Mouse (Mus musculus): ENCODE results near the gene Jrkl.

Gene Jrkl

GRCm38 (mm10) chr9:13245481-13245880 lies at the start of gene Jrkl:
TSS of gene Jrkl (minus strand) at chr9:13245829.
- no peak for DNase-seq (ENCODE audit: low read depth, low spot score)

- no peak for DNase-seq (ENCODE audit: low read depth, low spot score)
Measured at GRCm38 (mm10) chr9:13287482-13287881, 41.9 kb upstream of the Jrkl start.

GRCm38 (mm10) chr9:13273219-13273618 lies 27.6 kb upstream of the Jrkl start:
- DNase-seq (ENCODE audit: low read depth, low spot score) = no peak

- DNase-seq (ENCODE audit: low read depth, low spot score) = no peak
Measured at GRCm38 (mm10) chr9:13260980-13261379, 15.4 kb upstream of the Jrkl start.

GRCm38 (mm10) chr9:13258173-13258572 lies 12.5 kb upstream of the Jrkl start:
- DNase-seq (ENCODE audit: low read depth, low spot score) = no peak

GRCm38 (mm10) chr9:13256726-13257125 lies 11.1 kb upstream of the Jrkl start:
- DNase-seq (ENCODE audit: low read depth, low spot score) = no peak

GRCm38 (mm10) chr9:13251251-13251650 lies 5.6 kb upstream of the Jrkl start:
- no peak for DNase-seq (ENCODE audit: low read depth, low spot score)

GRCm38 (mm10) chr9:13248104-13248503 lies 2.5 kb upstream of the Jrkl start:
- no peak for DNase-seq (ENCODE audit: low read depth, low spot score)

- peak; percentile 73 for DNase-seq (ENCODE audit: low read depth, low spot score)
Measured at GRCm38 (mm10) chr9:13246815-13247638, 1.4 kb upstream of the Jrkl start, which contains the start of gene Ccdc82. TSS of gene Ccdc82 (plus strand) at chr9:13246955.

GRCm38 (mm10) chr9:13242321-13242720 lies 3.3 kb downstream of the Jrkl start:
- peak; percentile 10 for DNase-seq (ENCODE audit: low read depth, low spot score)

GRCm38 (mm10) chr9:13231545-13232216 lies 13.9 kb downstream of the Jrkl start:
- peak; percentile 36 for DNase-seq (ENCODE audit: low read depth, low spot score)

- DNase-seq (ENCODE audit: low read depth, low spot score) = no peak
Measured at GRCm38 (mm10) chr9:13230553-13230952, 15.1 kb downstream of the Jrkl start.

GRCm38 (mm10) chr9:13225872-13226271 lies 19.8 kb downstream of the Jrkl start:
- DNase-seq (ENCODE audit: low read depth, low spot score) = no peak

- no peak for DNase-seq (ENCODE audit: low read depth, low spot score)
Measured at GRCm38 (mm10) chr9:13206369-13206768, 39.3 kb downstream of the Jrkl start.

- no peak for DNase-seq (ENCODE audit: low read depth, low spot score)
Measured at GRCm38 (mm10) chr9:13203681-13204080, 41.9 kb downstream of the Jrkl start.

GRCm38 (mm10) chr9:13203109-13203508 lies 42.5 kb downstream of the Jrkl start:
- no peak for DNase-seq (ENCODE audit: low read depth, low spot score)

- DNase-seq (ENCODE audit: low read depth, low spot score) = no peak
Measured at GRCm38 (mm10) chr9:13200079-13200478, 45.5 kb downstream of the Jrkl start.

GRCm38 (mm10) chr9:13195762-13196161 lies 49.9 kb downstream of the Jrkl start:
- DNase-seq (ENCODE audit: low read depth, low spot score) = peak; percentile 4

GRCm38 (mm10) chr9:13195268-13195667 lies 50.4 kb downstream of the Jrkl start:
- peak; percentile 63 for DNase-seq (ENCODE audit: low read depth, low spot score)

- DNase-seq (ENCODE audit: low read depth, low spot score) = no peak
Measured at GRCm38 (mm10) chr9:13194619-13195018, 51.0 kb downstream of the Jrkl start.

Measured in brain, embryonic 18.5 days (tissue).